18 mouse cellular contexts compared by ENCODE assay signal in genomic region chr10:68506242-68506641, GRCm38 (mm10). TPM values are rescaled to one million over a fixed set of nuclear protein-coding genes. Genes with fewer than 3 reads are reported as not detected.
DNase-seq lines count a peak whose midpoint lies in the region; ATAC-seq and TF ChIP-seq lines count a peak whose summit lies in the region.
"Had no signal": no experiment of that assay in that cellular context is flagged by ENCODE, and none has a peak within 500 bp of the region (broad histone marks: within the 10 kb centered on the region; RNA-seq: fewer than 3 reads in every experiment).

No protein-coding gene starts in this region.

- H3K27ac ChIP-seq in kidney, adult 2 months (ENCODE audit: insufficient read depth, low read depth, low read length), result no peak overlapping the region
- H3K27ac ChIP-seq in kidney, embryonic 16.5 days (ENCODE audit: low read length), result no peak overlapping the region
- H3K27ac ChIP-seq in testis, adult 2 months (ENCODE audit: control insufficient read depth, insufficient read depth, low read depth, low read length), result no peak overlapping the region
- H3K27ac ChIP-seq: embryonic facial prominence, embryonic 13.5 days; forebrain, embryonic 12.5 days; heart, embryonic 15.5 days; hindbrain, embryonic 14.5 days had no signal

- no peaks in the 10 kb centered on the region for H3K27me3 ChIP-seq in kidney, adult 2 months (replicated peaks; ENCODE audit: control insufficient read depth, insufficient read depth, low read length)
- no peaks in the 10 kb centered on the region for H3K27me3 ChIP-seq in kidney, embryonic 16.5 days (ENCODE audit: insufficient read depth, low read length)
- H3K27me3 ChIP-seq in testis, adult 2 months (ENCODE audit: control insufficient read depth, insufficient read depth, low read length), result no peaks in the 10 kb centered on the region
- H3K27me3 ChIP-seq: embryonic facial prominence, embryonic 13.5 days; forebrain, embryonic 12.5 days; heart, embryonic 15.5 days had no signal

- H3K4me1 ChIP-seq in kidney, adult 2 months (ENCODE audit: control insufficient read depth, insufficient read depth, low read length), result no peaks in the 10 kb centered on the region
- no peaks in the 10 kb centered on the region for H3K4me1 ChIP-seq in kidney, embryonic 16.5 days (ENCODE audit: insufficient read depth, low read length)
- no peaks in the 10 kb centered on the region for H3K4me1 ChIP-seq in testis, adult 2 months (ENCODE audit: control insufficient read depth, insufficient read depth, low read length)
- H3K4me1 ChIP-seq: heart, embryonic 15.5 days had no signal

- peak; percentile 47 for TF ChIP-seq CTCF in kidney, adult 2 months (conservative IDR thresholded peaks at IDR 0.05; ENCODE audit: insufficient read depth, insufficient read length, low read depth, low read length)
- peak; percentile 71; the same call in 1 of the 2 replicates for TF ChIP-seq CTCF in testis, adult 2 months (IDR thresholded peaks at IDR 0.05; ENCODE audit: control insufficient read depth, insufficient read depth, insufficient replicate concordance, low read depth, low read length)

- ATAC-seq in kidney, embryonic 16.5 days (ENCODE audit: low FRiP score, low TSS enrichment), result no peak

- no peak overlapping the region for H3K4me2 ChIP-seq in kidney, embryonic 16.5 days (replicated peaks; ENCODE audit: low read depth, low read length)
- H3K4me2 ChIP-seq: embryonic facial prominence, embryonic 13.5 days; forebrain, embryonic 12.5 days; heart, embryonic 15.5 days; hindbrain, embryonic 14.5 days had no signal

- no peak for TF ChIP-seq POLR2A in kidney, adult 2 months (IDR thresholded peaks at IDR 0.05; ENCODE audit: low read depth, low read length)
- TF ChIP-seq POLR2A in testis, adult 2 months (IDR thresholded peaks at IDR 0.05; ENCODE audit: control insufficient read depth, low read depth, low read length), result no peak

- H3K9ac ChIP-seq in kidney, embryonic 16.5 days (replicated peaks; ENCODE audit: low read length), result no peak overlapping the region
- H3K9ac ChIP-seq: embryonic facial prominence, embryonic 13.5 days; forebrain, embryonic 12.5 days; heart, embryonic 15.5 days; hindbrain, embryonic 14.5 days had no signal

- DNase-seq in kidney, adult 2 months, result no peak
- DNase-seq in testis, postnatal 14 days (ENCODE audit: low spot score), result no peak
- peak; percentile 1 for DNase-seq in WW6 (ENCODE audit: low read depth, low spot score)
- DNase-seq in spleen, postnatal 14 days (ENCODE audit: low spot score in 2 of 2), result no peak
- DNase-seq in right cerebral cortex, postnatal 4 days, result no peak
- no peak for DNase-seq in spleen, adult 18-20 months
- DNase-seq: cerebellum, postnatal 14 days; gastrocnemius, postnatal 10 days; kidney, postnatal 10 days; right cerebral cortex, adult 18-20 months; thymus, postnatal 25 days had no signal

- peaks cover 4% of the 10 kb centered on the region; the same call in 1 of the 2 replicates for H3K9me3 ChIP-seq in kidney, embryonic 16.5 days (ENCODE audit: low read length)
- H3K9me3 ChIP-seq: embryonic facial prominence, embryonic 13.5 days; forebrain, embryonic 12.5 days; heart, embryonic 15.5 days had no signal

- no peaks in the 10 kb centered on the region; the same call in 1 of the 2 replicates for H3K36me3 ChIP-seq in kidney, adult 2 months (ENCODE audit: control insufficient read depth, insufficient read depth, low read length)
- H3K36me3 ChIP-seq in kidney, embryonic 16.5 days (ENCODE audit: insufficient read depth, low read length), result no peaks in the 10 kb centered on the region
- H3K36me3 ChIP-seq in testis, adult 2 months (ENCODE audit: control insufficient read depth, insufficient read depth, low read length), result peaks cover 1% of the 10 kb centered on the region; the same call in 1 of the 2 replicates
- H3K36me3 ChIP-seq: embryonic facial prominence, embryonic 13.5 days; forebrain, embryonic 12.5 days; G1E; heart, embryonic 15.5 days had no signal

- H3K4me3 ChIP-seq in kidney, adult 2 months (ENCODE audit: insufficient read depth, low read depth, low read length), result no peak overlapping the region
- H3K4me3 ChIP-seq in kidney, embryonic 16.5 days (ENCODE audit: low read length), result no peak overlapping the region
- H3K4me3 ChIP-seq in testis, adult 2 months (ENCODE audit: control insufficient read depth, low read depth, low read length), result no peak overlapping the region
- H3K4me3 ChIP-seq: embryonic facial prominence, embryonic 13.5 days; forebrain, embryonic 12.5 days; heart, embryonic 15.5 days had no signal

- 89% methylated on average over 4 of the region's 4 CpGs for WGBS in kidney, adult 2 months
- WGBS in kidney, embryonic 16.5 days, result 84% methylated on average over 4 of the region's 4 CpGs

RNA-seq across cellular contexts. Expression of gene Cabcoco1, which starts 35.5 kb away (rescaled TPM):
- 10.0 and 12.3 TPM in 2 replicates for polyA plus RNA-seq in kidney, adult 2 months (2012; rRNA removed)
- 8.6 and 8.8 TPM in 2 replicates for polyA plus RNA-seq in kidney, embryonic 16.5 days (2015; fragmentation: Nextera tagmentation; extraction: Ambion mirVana)
- 56.6 and 59.1 TPM in 2 replicates for polyA plus RNA-seq in testis, adult 2 months (2012; rRNA removed)
- polyA plus RNA-seq: G1E had no signal
